Mouse (Mus musculus): Measurements from ENCODE around the gene Cxcl14.

- TF ChIP-seq CTCF (IDR thresholded peaks at IDR 0.05; ENCODE audit: control insufficient read depth, insufficient read depth, low read length) (no peak), POLR2A (IDR thresholded peaks at IDR 0.05; ENCODE audit: borderline replicate concordance, control insufficient read depth, low read depth, low read length) (no peak)
Observed at GRCm38 (mm10) chr13:56287091-56287490, 9.3 kb downstream of the Cxcl14 start.
